Mouse (Mus musculus) heart, embryonic 12.5 days (tissue): ENCODE measurements around the gene Taf3. TPM values are rescaled to one million over a fixed set of nuclear protein-coding genes. Genes with fewer than 3 reads are reported as not detected.

Experiments
- ATAC-seq: fragments of 200-750 bp; cut with Nextera tagmentation; 2 replicates; pipeline ENCODE4 v1.8.0; 2017; ENCODE audit warnings: moderate TSS enrichment, moderate library complexity; ENCODE audit not compliant: insufficient number of reproducible peaks, low FRiP score
- H3K27ac ChIP-seq: fragments of 300-500 bp; sonication (generic); 2 replicates; pipeline ENCODE4 v1.5.1; 2016; ENCODE audit warnings: mild to moderate bottlenecking, moderate library complexity; ENCODE audit not compliant: poor library complexity, severe bottlenecking
- H3K27me3 ChIP-seq: fragments of 300-500 bp; sonication (generic); replicated peaks from 2 replicates; pipeline ENCODE4 v1.6.1; 2016; ENCODE audit warnings: mild to moderate bottlenecking, moderate library complexity
- H3K36me3 ChIP-seq: fragments of 300-500 bp; sonication (generic); 2 replicates; pipeline ENCODE4 v1.6.1; 2016; ENCODE audit warnings: mild to moderate bottlenecking, moderate library complexity
- H3K4me1 ChIP-seq: fragments of 300-500 bp; sonication (generic); replicated peaks from 2 replicates; pipeline ENCODE4 v1.6.1; 2016; ENCODE audit warnings: mild to moderate bottlenecking
- H3K4me2 ChIP-seq: fragments of 300-500 bp; sonication (generic); 2 replicates; pipeline ENCODE4 v1.6.1; 2016; ENCODE audit warnings: mild to moderate bottlenecking, moderate library complexity
- H3K4me3 ChIP-seq: fragments of 300-500 bp; sonication (generic); 2 replicates; pipeline ENCODE4 v1.5.1; 2016; ENCODE audit warnings: mild to moderate bottlenecking
- H3K9ac ChIP-seq: fragments of 300-500 bp; sonication (generic); 2 replicates; pipeline ENCODE4 v1.6.1; 2016; ENCODE audit warnings: mild to moderate bottlenecking, moderate library complexity
- H3K9me3 ChIP-seq: fragments of 300-500 bp; sonication (generic); replicated peaks from 2 replicates; pipeline ENCODE4 v1.6.1; 2016; ENCODE audit warnings: mild to moderate bottlenecking, moderate library complexity
- WGBS: fragments of 180-500 bp; shearing (Covaris S2); methylation state at CpG from one replicate; pipeline ENCODE4 v1.1.7; 2016; 5-methylcytosine and 5-hydroxymethylcytosine counted together
- polyA plus RNA-seq: library from polyadenylated mRNA; unstranded; fragments of >200 nt; fragmentation: Nextera tagmentation; extraction: Ambion mirVana; gene quantifications from 2 replicates; pipeline ENCODE4 v1.2.1, GENCODE M21; 2016

Gene Taf3
- polyA plus RNA-seq, 1 experiment from 2014 or later = 8.9 TPM

- Histone ChIP-seq H3K27ac (no peak overlapping the region), H3K9ac (no peak overlapping the region), H3K36me3 (peaks cover 12% of the 10 kb centered on the region; the same call in 1 of the 2 replicates), H3K4me1 (peaks cover 7% of the 10 kb centered on the region; the same call in 1 of the 2 replicates), H3K27me3 (no peaks in the 10 kb centered on the region), H3K4me3 (no peak overlapping the region), H3K9me3 (no peaks in the 10 kb centered on the region), H3K4me2 (no peak overlapping the region)
- 65% methylated on average over 9 of the region's 9 CpGs for WGBS
- no peak for ATAC-seq
These were observed 92.5 kb downstream of the Taf3 start for GRCm38 (mm10) chr2:9955576-9956535.

- Histone ChIP-seq H3K27ac (no peak overlapping the region), H3K9ac (no peak overlapping the region), H3K36me3 (peaks cover under 1% of the 10 kb centered on the region; the same call in 1 of the 2 replicates), H3K4me1 (no peaks in the 10 kb centered on the region), H3K4me3 (no peak overlapping the region), H3K27me3 (no peaks in the 10 kb centered on the region), H3K4me2 (no peak overlapping the region), H3K9me3 (no peaks in the 10 kb centered on the region)
- no peak for ATAC-seq
- 62% methylated on average over 3 of the region's 3 CpGs for WGBS
These were observed 101.7 kb downstream of the Taf3 start for GRCm38 (mm10) chr2:9946739-9947138.

- no peaks in the 10 kb centered on the region for H3K4me1 ChIP-seq
- no peaks in the 10 kb centered on the region for H3K36me3 ChIP-seq
- H3K27me3 ChIP-seq = no peaks in the 10 kb centered on the region
- no peak for ATAC-seq
- no peaks in the 10 kb centered on the region for H3K9me3 ChIP-seq
- no peak overlapping the region for H3K4me2 ChIP-seq
- H3K9ac ChIP-seq = no peak overlapping the region
- 88% methylated on average over 4 of the region's 4 CpGs for WGBS
- H3K4me3 ChIP-seq = no peak overlapping the region
- no peak overlapping the region for H3K27ac ChIP-seq
These were observed 102.8 kb downstream of the Taf3 start for GRCm38 (mm10) chr2:9945611-9946010.

- H3K9me3 ChIP-seq = no peaks in the 10 kb centered on the region
- H3K27ac ChIP-seq = no peak overlapping the region
- no peak overlapping the region for H3K4me3 ChIP-seq
- no peaks in the 10 kb centered on the region for H3K27me3 ChIP-seq
- no peak overlapping the region for H3K4me2 ChIP-seq
- H3K36me3 ChIP-seq = no peaks in the 10 kb centered on the region; the same call in 1 of the 2 replicates
- ATAC-seq = no peak
- 79% methylated on average over 1 of the region's 1 CpGs for WGBS
- no peak overlapping the region for H3K9ac ChIP-seq
- peaks cover 5% of the 10 kb centered on the region; the same call in 1 of the 2 replicates for H3K4me1 ChIP-seq
These were observed 105.4 kb downstream of the Taf3 start for GRCm38 (mm10) chr2:9943011-9943410.

GRCm38 (mm10) chr2:9939250-9939649 is 109.1 kb downstream of the Taf3 start:
- no peak overlapping the region for H3K4me2 ChIP-seq
- ATAC-seq = peak; percentile 22; the same call in 1 of the 2 replicates
- H3K36me3 ChIP-seq = no peaks in the 10 kb centered on the region; the same call in 1 of the 2 replicates
- H3K4me3 ChIP-seq = no peak overlapping the region
- peaks cover 11% of the 10 kb centered on the region for H3K4me1 ChIP-seq
- no peak overlapping the region for H3K9ac ChIP-seq
- WGBS = 63% methylated on average over 4 of the region's 4 CpGs
- H3K27me3 ChIP-seq = no peaks in the 10 kb centered on the region
- no peak overlapping the region for H3K27ac ChIP-seq
- H3K9me3 ChIP-seq = no peaks in the 10 kb centered on the region

- H3K9me3 ChIP-seq = no peaks in the 10 kb centered on the region
- H3K27ac ChIP-seq = no peak overlapping the region
- H3K4me1 ChIP-seq = peaks cover 11% of the 10 kb centered on the region
- 0% methylated on average over 1 of the region's 1 CpGs for WGBS
- no peaks in the 10 kb centered on the region for H3K27me3 ChIP-seq
- ATAC-seq = 0 out of 2 replicates have a peak, but pooled peaks have one; percentile 36
- no peaks in the 10 kb centered on the region; the same call in 1 of the 2 replicates for H3K36me3 ChIP-seq
- peak overlapping the region; percentile 36; the same call in 1 of the 2 replicates for H3K4me2 ChIP-seq
- no peak overlapping the region for H3K4me3 ChIP-seq
- no peak overlapping the region for H3K9ac ChIP-seq
These were observed 112.4 kb downstream of the Taf3 start for GRCm38 (mm10) chr2:9935965-9936364.

GRCm38 (mm10) chr2:9926905-9927283 is 121.5 kb downstream of the Taf3 start:
- Histone ChIP-seq H3K9ac (no peak overlapping the region), H3K4me3 (no peak overlapping the region), H3K36me3 (peaks cover 10% of the 10 kb centered on the region; the same call in 1 of the 2 replicates), H3K4me2 (no peak overlapping the region), H3K27ac (no peak overlapping the region), H3K27me3 (no peaks in the 10 kb centered on the region), H3K9me3 (no peaks in the 10 kb centered on the region), H3K4me1 (peaks cover 5% of the 10 kb centered on the region; the same call in 1 of the 2 replicates)
- 81% methylated on average over 4 of the region's 4 CpGs for WGBS
- no peak for ATAC-seq

- Histone ChIP-seq H3K4me3 (no peak overlapping the region), H3K36me3 (peaks cover 10% of the 10 kb centered on the region; the same call in 1 of the 2 replicates), H3K9me3 (no peaks in the 10 kb centered on the region), H3K4me1 (peaks cover 5% of the 10 kb centered on the region; the same call in 1 of the 2 replicates), H3K27ac (peak overlapping the region; percentile 32; the same call in 1 of the 2 replicates), H3K4me2 (no peak overlapping the region), H3K27me3 (no peaks in the 10 kb centered on the region), H3K9ac (no peak overlapping the region)
- no peak for ATAC-seq
- WGBS = 52% methylated on average over 7 of the region's 7 CpGs
These were observed 122.0 kb downstream of the Taf3 start for GRCm38 (mm10) chr2:9926194-9926904.

GRCm38 (mm10) chr2:9918691-9919471 is 129.5 kb downstream of the Taf3 start:
- Histone ChIP-seq H3K36me3 (peaks cover 33% of the 10 kb centered on the region), H3K4me3 (no peak overlapping the region), H3K4me2 (no peak overlapping the region), H3K9ac (no peak overlapping the region), H3K27me3 (no peaks in the 10 kb centered on the region), H3K9me3 (no peaks in the 10 kb centered on the region), H3K4me1 (0 out of 2 replicates have a peak, but pooled peaks cover 9% of the 10 kb centered on the region), H3K27ac (no peak overlapping the region)
- no peak for ATAC-seq
- WGBS = 65% methylated on average over 17 of the region's 17 CpGs

GRCm38 (mm10) chr2:9917602-9918001 is 130.8 kb downstream of the Taf3 start:
- 82% methylated on average over 9 of the region's 9 CpGs for WGBS
- no peak overlapping the region for H3K4me3 ChIP-seq
- no peak for ATAC-seq
- H3K27ac ChIP-seq = no peak overlapping the region
- H3K27me3 ChIP-seq = no peaks in the 10 kb centered on the region
- no peak overlapping the region for H3K9ac ChIP-seq
- H3K9me3 ChIP-seq = no peaks in the 10 kb centered on the region
- no peak overlapping the region for H3K4me2 ChIP-seq
- peaks cover 17% of the 10 kb centered on the region for H3K4me1 ChIP-seq
- H3K36me3 ChIP-seq = peaks cover 24% of the 10 kb centered on the region
